Mouse (Mus musculus): ENCODE measurements around the gene Gpr137b. TPM values are rescaled to one million over a fixed set of nuclear protein-coding genes. Genes with fewer than 3 reads are reported as not detected.
"Not testable (repeated sequence)": the region's sequence is repeated elsewhere in the genome, so short reads cannot be mapped to it uniquely, and the experiment has no call there.

Gene Gpr137b
- polyA plus RNA-seq, 1 experiment, result 16.0 TPM

- H3K4me1 ChIP-seq (ENCODE audit: control insufficient read depth, insufficient read depth, low read length); H3K4me3 ChIP-seq (ENCODE audit: insufficient read depth, low read length); H3K27ac ChIP-seq (ENCODE audit: insufficient read depth, low read length): not testable (repeated sequence)
These were observed 7.0 kb upstream of the Gpr137b start for GRCm38 (mm10) chr13:13400851-13401250.

- not testable (repeated sequence) for H3K4me1 ChIP-seq (ENCODE audit: control insufficient read depth, insufficient read depth, low read length); H3K27ac ChIP-seq (ENCODE audit: insufficient read depth, low read length)
These were observed 232 bp upstream of the Gpr137b start for GRCm38 (mm10) chr13:13394096-13394395.

GRCm38 (mm10) chr13:13378168-13378859, 15.5 kb downstream of the Gpr137b start:
- not testable (repeated sequence) for H3K4me1 ChIP-seq (ENCODE audit: control insufficient read depth, insufficient read depth, low read length); H3K4me3 ChIP-seq (ENCODE audit: insufficient read depth, low read length); H3K27ac ChIP-seq (ENCODE audit: insufficient read depth, low read length)

More at GRCm38 (mm10) chr13:13394096-13394395, 232 bp upstream of the Gpr137b start:
- H3K4me3 ChIP-seq (ENCODE audit: insufficient read depth, low read length), result peak overlapping the region; percentile 51

- no peak overlapping the region for H3K4me3 ChIP-seq (ENCODE audit: insufficient read depth, low read length)
- no peak for TF ChIP-seq POLR2A (IDR thresholded peaks at IDR 0.05; ENCODE audit: extremely low read depth, insufficient read depth, low read length)
- H3K27ac ChIP-seq (ENCODE audit: insufficient read depth, low read length), result no peak overlapping the region
- H3K4me1 ChIP-seq (ENCODE audit: control insufficient read depth, insufficient read depth, low read length), result no peaks in the 10 kb centered on the region
These were observed 16.6 kb downstream of the Gpr137b start for GRCm38 (mm10) chr13:13377180-13377579.

- H3K4me3 ChIP-seq (ENCODE audit: insufficient read depth, low read length); H3K4me1 ChIP-seq (ENCODE audit: control insufficient read depth, insufficient read depth, low read length); H3K27ac ChIP-seq (ENCODE audit: insufficient read depth, low read length): not testable (repeated sequence)
These were observed 19.8 kb downstream of the Gpr137b start for GRCm38 (mm10) chr13:13373965-13374364.

- not testable (repeated sequence) for H3K27ac ChIP-seq (ENCODE audit: insufficient read depth, low read length); H3K4me3 ChIP-seq (ENCODE audit: insufficient read depth, low read length); H3K4me1 ChIP-seq (ENCODE audit: control insufficient read depth, insufficient read depth, low read length)
These were observed 22.4 kb downstream of the Gpr137b start for GRCm38 (mm10) chr13:13371436-13371835.

GRCm38 (mm10) chr13:13366371-13366770, 27.4 kb downstream of the Gpr137b start:
- not testable (repeated sequence) for H3K4me3 ChIP-seq (ENCODE audit: insufficient read depth, low read length); H3K27ac ChIP-seq (ENCODE audit: insufficient read depth, low read length); H3K4me1 ChIP-seq (ENCODE audit: control insufficient read depth, insufficient read depth, low read length)

GRCm38 (mm10) chr13:13363536-13363935, 30.3 kb downstream of the Gpr137b start:
- not testable (repeated sequence) for H3K4me3 ChIP-seq (ENCODE audit: insufficient read depth, low read length); H3K4me1 ChIP-seq (ENCODE audit: control insufficient read depth, insufficient read depth, low read length); H3K27ac ChIP-seq (ENCODE audit: insufficient read depth, low read length)

GRCm38 (mm10) chr13:13362261-13362660, 31.6 kb downstream of the Gpr137b start:
- H3K4me3 ChIP-seq (ENCODE audit: insufficient read depth, low read length); H3K27ac ChIP-seq (ENCODE audit: insufficient read depth, low read length); H3K4me1 ChIP-seq (ENCODE audit: control insufficient read depth, insufficient read depth, low read length): not testable (repeated sequence)

GRCm38 (mm10) chr13:13360045-13360444, 33.8 kb downstream of the Gpr137b start:
- not testable (repeated sequence) for H3K4me1 ChIP-seq (ENCODE audit: control insufficient read depth, insufficient read depth, low read length); H3K4me3 ChIP-seq (ENCODE audit: insufficient read depth, low read length); H3K27ac ChIP-seq (ENCODE audit: insufficient read depth, low read length)

- H3K4me1 ChIP-seq (ENCODE audit: control insufficient read depth, insufficient read depth, low read length); H3K27ac ChIP-seq (ENCODE audit: insufficient read depth, low read length); H3K4me3 ChIP-seq (ENCODE audit: insufficient read depth, low read length): not testable (repeated sequence)
These were observed 35.2 kb downstream of the Gpr137b start for GRCm38 (mm10) chr13:13358602-13359001.

- not testable (repeated sequence) for H3K4me1 ChIP-seq (ENCODE audit: control insufficient read depth, insufficient read depth, low read length); H3K4me3 ChIP-seq (ENCODE audit: insufficient read depth, low read length); H3K27ac ChIP-seq (ENCODE audit: insufficient read depth, low read length)
These were observed 35.7 kb downstream of the Gpr137b start for GRCm38 (mm10) chr13:13358097-13358496.

GRCm38 (mm10) chr13:13352113-13352512, 41.7 kb downstream of the Gpr137b start:
- H3K27ac ChIP-seq (ENCODE audit: insufficient read depth, low read length); H3K4me3 ChIP-seq (ENCODE audit: insufficient read depth, low read length): not testable (repeated sequence)

GRCm38 (mm10) chr13:13350681-13351080, 43.1 kb downstream of the Gpr137b start:
- H3K27ac ChIP-seq (ENCODE audit: insufficient read depth, low read length); H3K4me1 ChIP-seq (ENCODE audit: control insufficient read depth, insufficient read depth, low read length); H3K4me3 ChIP-seq (ENCODE audit: insufficient read depth, low read length): not testable (repeated sequence)

More at GRCm38 (mm10) chr13:13352113-13352512, 41.7 kb downstream of the Gpr137b start:
- not testable (repeated sequence) for H3K4me1 ChIP-seq (ENCODE audit: control insufficient read depth, insufficient read depth, low read length)
